Mouse (Mus musculus) embryonic fibroblast, embryonic 13.5 days (primary cell): ENCODE data around the gene Cd3g.

Experiments used
- CTCF ChIP-seq: IDR thresholded peaks from 2 replicates; pipeline ENCODE4 v1.5.1; 2011; ENCODE audit warnings: mild to moderate bottlenecking, control low read depth, low read length, moderate library complexity, borderline replicate concordance; ENCODE audit not compliant: insufficient read depth
- POLR2A ChIP-seq: IDR thresholded peaks from 2 replicates; pipeline ENCODE4 v1.6.1; 2011; ENCODE audit warnings: low read depth, mild to moderate bottlenecking, control low read depth, low read length, moderate library complexity

- no peak for TF ChIP-seq CTCF
- TF ChIP-seq POLR2A = no peak
Observed at GRCm38 (mm10) chr9:44982531-44982930, 2.3 kb upstream of the Cd3g start.
